Mouse (Mus musculus) thymus, adult 2 months (tissue): ENCODE measurements around the gene Srgap1.

ENCODE experiments used
- CTCF ChIP-seq: fragments of 200-500 bp; IDR thresholded peaks from 2 replicates; pipeline ENCODE4 v1.5.1; 2012; ENCODE audit warnings: mild to moderate bottlenecking, control low read depth, low read length, moderate library complexity, borderline replicate concordance; ENCODE audit not compliant: control insufficient read depth, poor library complexity, insufficient read depth; ENCODE audit errors: extremely low read depth
- POLR2A ChIP-seq: fragments of 200-500 bp; IDR thresholded peaks from 2 replicates; pipeline ENCODE4 v1.6.1; 2012; ENCODE audit warnings: mild to moderate bottlenecking, low read length, control low read depth, moderate library complexity; ENCODE audit not compliant: control insufficient read depth, poor library complexity, insufficient read depth; ENCODE audit errors: extremely low read depth

GRCm38 (mm10) chr10:122006151-122006550 lies 41.0 kb downstream of the Srgap1 start:
- TF ChIP-seq POLR2A (no peak), CTCF (no peak)
